Mouse (Mus musculus) cerebellum, adult 2 months (tissue): ENCODE measurements around the gene 1700008O03Rik.

ENCODE experiments used
- CTCF ChIP-seq: fragments of 200-500 bp; IDR thresholded peaks from 2 replicates; pipeline ENCODE4 v1.5.1; 2011; ENCODE audit warnings: low read depth, mild to moderate bottlenecking, control low read depth, low read length, moderate library complexity, borderline replicate concordance; ENCODE audit not compliant: insufficient read depth
- POLR2A ChIP-seq: fragments of 200-500 bp; IDR thresholded peaks from 2 replicates; pipeline ENCODE4 v1.6.1; 2011; ENCODE audit warnings: low read length, control low read depth, borderline replicate concordance; ENCODE audit not compliant: insufficient read depth

GRCm38 (mm10) chr7:44433371-44433770, 47.8 kb upstream of the 1700008O03Rik start:
- TF ChIP-seq CTCF = no peak
- TF ChIP-seq POLR2A = no peak
